Mouse (Mus musculus): Measurements from ENCODE around the gene Cpne4. TPM values are rescaled to one million over a fixed set of nuclear protein-coding genes. Genes with fewer than 3 reads are reported as not detected.

Cpne4 gene
- polyA plus RNA-seq, 1 experiment from 2014 or later: 0.06 TPM

DNA sequence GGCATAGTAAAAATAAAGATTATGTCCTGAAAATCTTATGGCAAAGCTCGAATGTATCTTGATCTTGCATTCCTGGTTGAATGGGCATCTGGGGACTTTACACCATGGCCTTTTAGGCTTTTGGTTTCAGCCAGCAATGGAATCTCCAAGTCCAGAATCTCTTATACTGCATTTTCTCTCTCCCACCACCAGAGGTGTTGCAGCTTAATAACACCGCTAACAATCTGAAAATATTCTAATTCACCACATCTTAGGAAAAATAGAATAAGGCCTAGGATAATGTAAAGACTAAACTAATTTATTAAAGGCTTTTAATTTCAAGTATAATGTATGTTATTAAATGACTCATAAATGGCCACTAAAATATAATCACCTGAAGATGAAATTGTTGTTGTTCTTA lies 503.2 kb downstream of the Cpne4 start:
- no peak for ATAC-seq (replicated peaks; ENCODE audit: insufficient number of reproducible peaks, insufficient read depth, low FRiP score, low read depth)
- 43% methylated on average over 2 of the region's 2 CpGs for WGBS

DNA sequence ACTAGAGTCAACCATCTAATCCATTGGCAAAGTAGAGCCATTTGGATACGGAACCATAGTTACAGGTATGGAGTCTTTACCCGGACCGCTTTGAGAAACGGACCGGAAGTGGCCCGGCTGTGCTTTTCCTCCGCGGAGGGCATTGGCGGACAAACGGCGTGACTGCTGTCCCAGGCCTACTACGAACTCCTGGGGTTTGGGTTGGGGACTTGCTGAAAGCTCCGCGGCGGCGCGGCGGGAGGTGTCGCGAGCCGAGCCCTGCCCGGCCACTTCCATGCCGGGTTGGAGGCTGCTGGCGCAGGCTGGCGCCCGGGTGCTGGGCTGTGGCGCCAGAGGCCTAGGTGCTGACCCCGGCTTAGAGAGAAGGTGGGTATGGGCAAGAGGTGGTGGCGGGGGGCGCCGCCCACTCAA lies 506.1 kb downstream of the Cpne4 start, which contains the start of gene Mrpl3:
Gene Mrpl3 (plus strand): TSS at position 93 of the 411 bp plus-strand sequence.
- H3K27me3 ChIP-seq: no peaks in the 10 kb centered on the region
- under 1% methylated on average over 31 of the region's 31 CpGs for WGBS
- H3K4me2 ChIP-seq: peak within 1 kb of the TSS; percentile 72
- no peaks in the 10 kb centered on the region for H3K9me3 ChIP-seq (replicated peaks)
- H3K27ac ChIP-seq: peak within 1 kb of the TSS; percentile 80
- H3K36me3 ChIP-seq: peaks cover 34% of the 10 kb centered on the region
- peak within 1 kb of the TSS; percentile 81 for H3K4me3 ChIP-seq
- peak; percentile 72; the same call in 1 of the 2 replicates for ATAC-seq (replicated peaks; ENCODE audit: insufficient number of reproducible peaks, insufficient read depth, low FRiP score, low read depth)
- peak within 1 kb of the TSS; percentile 89 for H3K9ac ChIP-seq
- peaks cover 8% of the 10 kb centered on the region for H3K4me1 ChIP-seq (replicated peaks)

More for the DNA sequence above, 503.2 kb downstream of the Cpne4 start:
- Histone ChIP-seq H3K36me3 (peaks cover 8% of the 10 kb centered on the region; the same call in 1 of the 2 replicates), H3K9ac (no peak overlapping the region), H3K4me1 (replicated peaks) (peaks cover 8% of the 10 kb centered on the region), H3K27ac (no peak overlapping the region), H3K4me2 (no peak overlapping the region), H3K9me3 (replicated peaks) (no peaks in the 10 kb centered on the region), H3K4me3 (no peak overlapping the region), H3K27me3 (no peaks in the 10 kb centered on the region)

DNA sequence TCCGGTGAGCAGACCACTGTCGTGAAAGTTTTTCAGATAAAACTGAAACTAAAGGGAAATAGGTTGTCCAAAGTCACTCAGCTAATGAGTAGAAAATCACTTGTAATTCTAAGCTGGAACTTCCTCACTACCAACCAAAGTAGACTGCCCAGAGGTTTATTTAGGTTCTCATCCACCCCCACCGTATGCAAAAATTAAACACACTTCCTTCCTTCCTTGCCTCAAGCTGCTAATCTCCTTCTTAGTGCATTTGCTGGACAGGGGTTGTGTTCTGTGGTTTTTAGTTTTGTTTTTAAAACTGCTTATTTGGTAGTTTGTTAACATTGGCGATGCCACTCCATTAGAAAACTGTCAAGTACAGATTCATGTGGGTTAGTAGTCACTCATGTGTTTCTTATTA lies 506.7 kb downstream of the Cpne4 start:
- no peaks in the 10 kb centered on the region for H3K27me3 ChIP-seq
- H3K36me3 ChIP-seq: peaks cover 41% of the 10 kb centered on the region
- H3K27ac ChIP-seq: 0 out of 2 replicates have a peak overlapping the region, but pooled peaks have one; percentile 80
- no peaks in the 10 kb centered on the region for H3K9me3 ChIP-seq (replicated peaks)
- H3K9ac ChIP-seq: peak overlapping the region; percentile 89
- 40% methylated on average over 4 of the region's 4 CpGs for WGBS
- peak overlapping the region; percentile 72 for H3K4me2 ChIP-seq
- H3K4me1 ChIP-seq (replicated peaks): peaks cover 8% of the 10 kb centered on the region
- no peak for ATAC-seq (replicated peaks; ENCODE audit: insufficient number of reproducible peaks, insufficient read depth, low FRiP score, low read depth)
- H3K4me3 ChIP-seq: peak overlapping the region; percentile 81

DNA sequence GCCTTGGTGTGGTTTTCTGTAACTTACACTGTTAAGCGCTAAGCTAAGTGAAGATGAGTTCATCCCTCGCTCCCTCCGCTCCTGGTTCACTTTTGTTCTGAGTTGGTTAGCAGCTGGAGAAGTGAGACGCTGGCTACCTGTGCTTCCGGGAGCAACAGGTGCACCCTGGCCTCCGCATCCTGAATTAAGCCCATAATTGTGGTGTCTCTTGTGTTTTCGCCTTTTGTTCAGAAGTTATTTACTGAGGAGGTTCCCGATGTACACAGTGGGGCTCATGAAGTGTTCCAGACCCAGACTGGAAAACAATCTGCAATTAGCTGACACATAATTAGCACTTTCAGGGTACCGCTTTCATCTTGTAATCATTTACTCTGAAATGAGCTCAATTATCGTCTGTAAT lies 522.0 kb downstream of the Cpne4 start:
- H3K4me2 ChIP-seq: no peak overlapping the region
- no peak overlapping the region for H3K27ac ChIP-seq
- H3K4me3 ChIP-seq: no peak overlapping the region
- H3K27me3 ChIP-seq: no peaks in the 10 kb centered on the region
- H3K9me3 ChIP-seq (replicated peaks): no peaks in the 10 kb centered on the region
- H3K4me1 ChIP-seq (replicated peaks): no peaks in the 10 kb centered on the region
- H3K36me3 ChIP-seq: peaks cover 53% of the 10 kb centered on the region
- ATAC-seq (replicated peaks; ENCODE audit: insufficient number of reproducible peaks, insufficient read depth, low FRiP score, low read depth): no peak
- WGBS: 94% methylated on average over 10 of the region's 10 CpGs
- H3K9ac ChIP-seq: no peak overlapping the region

DNA sequence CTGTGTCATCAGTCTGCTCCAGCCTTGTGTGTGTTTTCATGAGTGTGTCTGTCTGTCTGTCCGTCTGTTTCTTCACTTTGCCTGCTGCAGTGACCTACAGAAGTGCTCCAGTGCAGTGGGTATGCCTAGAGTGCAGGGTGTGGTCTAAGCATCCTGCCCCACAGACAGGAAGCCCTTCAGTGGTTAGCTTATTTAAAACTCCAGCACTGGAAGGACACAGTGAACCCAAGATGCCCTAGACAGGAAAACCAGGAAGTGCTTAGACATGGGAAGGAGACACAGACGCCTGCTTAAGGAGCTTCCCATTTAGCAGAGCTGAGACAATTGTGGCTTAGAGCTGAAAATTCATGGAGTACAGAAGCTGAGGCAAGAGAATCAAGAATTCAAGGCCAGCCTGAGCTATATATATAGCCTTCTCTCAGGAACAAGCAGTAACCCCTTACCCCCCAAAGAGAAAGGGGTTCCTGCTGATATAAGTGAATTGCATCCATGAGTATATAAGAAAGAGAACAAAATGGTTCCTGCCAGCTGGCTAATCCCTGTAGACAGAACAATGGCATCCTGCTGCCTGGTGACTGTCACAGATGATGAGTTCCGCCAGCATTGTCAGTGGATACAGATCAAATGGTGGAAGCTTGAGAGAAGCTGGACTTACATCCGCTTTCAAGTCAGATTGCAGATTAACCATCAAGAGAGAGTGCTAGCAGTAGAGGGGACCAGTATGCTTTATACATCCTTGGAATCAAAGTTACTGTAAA lies 526.1 kb downstream of the Cpne4 start:
- H3K27ac ChIP-seq: no peak overlapping the region
- no peak overlapping the region for H3K9ac ChIP-seq
- H3K27me3 ChIP-seq: no peaks in the 10 kb centered on the region
- H3K4me1 ChIP-seq (replicated peaks): no peaks in the 10 kb centered on the region
- 79% methylated on average over 4 of the region's 4 CpGs for WGBS
- no peak overlapping the region for H3K4me3 ChIP-seq
- H3K36me3 ChIP-seq: peaks cover 59% of the 10 kb centered on the region
- H3K9me3 ChIP-seq (replicated peaks): no peaks in the 10 kb centered on the region
- no peak overlapping the region for H3K4me2 ChIP-seq
- ATAC-seq (replicated peaks; ENCODE audit: insufficient number of reproducible peaks, insufficient read depth, low FRiP score, low read depth): no peak

DNA sequence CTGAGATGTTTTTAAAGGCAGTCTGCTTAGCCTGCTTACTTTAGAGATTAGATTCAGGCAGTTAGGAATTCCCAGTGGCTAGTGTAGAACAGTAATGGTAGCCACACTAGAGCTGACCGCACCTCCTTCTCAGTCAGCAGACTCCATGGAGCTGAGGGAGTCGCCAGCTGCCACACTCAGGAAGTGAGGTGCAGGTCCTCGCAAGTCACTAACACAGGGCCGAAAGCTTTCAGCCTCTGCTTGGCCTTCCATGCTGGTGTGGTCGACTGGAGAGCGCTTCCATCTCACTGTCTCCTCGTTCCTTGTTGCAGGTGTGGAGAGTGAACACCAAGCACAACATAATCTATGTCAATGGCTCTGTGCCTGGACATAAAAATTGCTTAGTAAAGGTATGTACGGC lies 527.8 kb downstream of the Cpne4 start:
- Histone ChIP-seq H3K27ac (no peak overlapping the region), H3K4me3 (no peak overlapping the region), H3K9ac (no peak overlapping the region), H3K27me3 (no peaks in the 10 kb centered on the region), H3K36me3 (peaks cover 57% of the 10 kb centered on the region), H3K9me3 (replicated peaks) (no peaks in the 10 kb centered on the region), H3K4me1 (replicated peaks) (no peaks in the 10 kb centered on the region), H3K4me2 (no peak overlapping the region)
- 86% methylated on average over 8 of the region's 8 CpGs for WGBS
- ATAC-seq (replicated peaks; ENCODE audit: insufficient number of reproducible peaks, insufficient read depth, low FRiP score, low read depth): no peak

DNA sequence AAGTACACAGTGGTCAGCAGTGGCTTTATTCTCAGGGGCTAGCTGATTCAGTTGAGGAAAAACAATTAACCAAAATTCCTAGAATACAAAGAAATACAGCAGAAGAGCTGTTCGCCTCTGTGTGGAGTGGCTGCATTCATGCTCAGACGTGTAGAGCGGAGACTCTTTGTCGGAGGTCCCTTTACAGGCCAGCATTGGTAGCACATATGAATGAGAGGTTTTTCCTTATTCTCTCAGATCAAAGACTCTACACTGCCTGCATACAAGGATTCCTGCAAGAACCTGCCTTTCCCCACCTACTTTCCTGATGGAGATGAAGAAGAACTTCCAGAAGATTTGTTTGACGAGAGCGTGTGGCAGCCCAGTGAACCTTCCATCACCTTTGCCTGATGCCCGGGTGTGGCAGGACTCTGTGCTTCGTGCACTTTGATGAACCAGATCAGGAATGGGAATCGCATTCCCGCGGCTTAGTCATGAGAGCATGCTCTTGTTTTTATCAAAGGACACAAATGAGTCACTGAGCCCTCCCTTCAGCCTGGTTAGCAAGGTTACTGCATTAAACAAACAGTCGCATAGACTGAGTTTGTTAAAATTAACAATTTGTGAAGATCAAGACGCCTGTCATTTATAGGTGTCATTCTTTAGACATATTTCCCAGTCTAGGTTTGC lies 529.8 kb downstream of the Cpne4 start:
- H3K9me3 ChIP-seq (replicated peaks): no peaks in the 10 kb centered on the region
- 86% methylated on average over 13 of the region's 13 CpGs for WGBS
- no peaks in the 10 kb centered on the region for H3K27me3 ChIP-seq
- no peak overlapping the region for H3K27ac ChIP-seq
- H3K4me1 ChIP-seq (replicated peaks): no peaks in the 10 kb centered on the region
- H3K36me3 ChIP-seq: peaks cover 48% of the 10 kb centered on the region
- H3K4me2 ChIP-seq: no peak overlapping the region
- no peak overlapping the region for H3K4me3 ChIP-seq
- ATAC-seq (replicated peaks; ENCODE audit: insufficient number of reproducible peaks, insufficient read depth, low FRiP score, low read depth): no peak
- H3K9ac ChIP-seq: no peak overlapping the region

DNA sequence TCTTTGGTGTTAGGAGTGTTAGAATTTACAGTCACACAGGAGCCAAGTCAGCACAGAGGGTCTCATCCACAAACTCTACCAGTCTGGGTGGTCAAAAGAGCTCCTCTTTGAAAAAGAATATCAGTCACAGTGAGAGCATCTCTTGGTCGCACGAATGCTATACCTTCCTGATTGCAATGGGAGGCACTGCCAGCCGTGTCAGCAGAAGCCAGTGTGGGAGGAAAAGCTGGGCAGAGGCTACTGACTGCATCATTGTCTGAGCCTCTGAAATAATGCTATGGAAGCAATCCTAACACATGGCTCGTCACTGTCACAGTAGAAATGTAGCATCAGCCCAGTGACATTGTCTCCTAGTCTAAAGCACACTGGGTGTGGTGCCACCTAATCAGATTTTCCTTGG lies 531.4 kb downstream of the Cpne4 start:
- Histone ChIP-seq H3K4me1 (replicated peaks) (no peaks in the 10 kb centered on the region), H3K4me3 (no peak overlapping the region), H3K27ac (no peak overlapping the region), H3K9me3 (replicated peaks) (no peaks in the 10 kb centered on the region), H3K27me3 (no peaks in the 10 kb centered on the region), H3K4me2 (no peak overlapping the region), H3K36me3 (peaks cover 38% of the 10 kb centered on the region), H3K9ac (no peak overlapping the region)
- no peak for ATAC-seq (replicated peaks; ENCODE audit: insufficient number of reproducible peaks, insufficient read depth, low FRiP score, low read depth)
- WGBS: 81% methylated on average over 4 of the region's 4 CpGs

DNA sequence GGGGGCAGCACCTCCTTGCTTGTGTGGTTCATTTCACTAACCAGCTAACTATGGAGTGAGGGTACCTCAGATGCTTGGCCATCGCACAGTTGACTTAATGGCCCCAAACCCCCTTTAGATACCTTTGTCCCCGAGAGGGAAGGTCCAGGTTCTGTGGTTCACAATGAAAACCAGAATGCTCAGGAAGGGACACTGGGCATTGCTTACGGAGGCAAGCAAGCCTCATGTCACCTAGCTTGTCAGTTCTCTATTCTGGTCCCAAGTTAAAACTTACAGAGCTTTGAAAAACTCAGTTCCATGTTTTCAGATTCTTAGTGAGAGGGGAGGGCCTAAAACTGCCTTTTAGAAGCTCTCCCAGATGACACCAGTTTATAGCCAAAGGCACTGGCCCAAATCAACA lies 533.2 kb downstream of the Cpne4 start:
- WGBS: 90% methylated on average over 3 of the region's 3 CpGs
- Histone ChIP-seq H3K27me3 (no peaks in the 10 kb centered on the region), H3K36me3 (peaks cover 25% of the 10 kb centered on the region), H3K4me3 (no peak overlapping the region), H3K9me3 (replicated peaks) (no peaks in the 10 kb centered on the region), H3K9ac (no peak overlapping the region), H3K4me2 (no peak overlapping the region), H3K4me1 (replicated peaks) (no peaks in the 10 kb centered on the region), H3K27ac (no peak overlapping the region)
- ATAC-seq (replicated peaks; ENCODE audit: insufficient number of reproducible peaks, insufficient read depth, low FRiP score, low read depth): no peak

All from heart, embryonic 15.5 days (tissue).